Comparison of ENCODE assay signal across 8 mouse cellular contexts in the genomic region with DNA sequence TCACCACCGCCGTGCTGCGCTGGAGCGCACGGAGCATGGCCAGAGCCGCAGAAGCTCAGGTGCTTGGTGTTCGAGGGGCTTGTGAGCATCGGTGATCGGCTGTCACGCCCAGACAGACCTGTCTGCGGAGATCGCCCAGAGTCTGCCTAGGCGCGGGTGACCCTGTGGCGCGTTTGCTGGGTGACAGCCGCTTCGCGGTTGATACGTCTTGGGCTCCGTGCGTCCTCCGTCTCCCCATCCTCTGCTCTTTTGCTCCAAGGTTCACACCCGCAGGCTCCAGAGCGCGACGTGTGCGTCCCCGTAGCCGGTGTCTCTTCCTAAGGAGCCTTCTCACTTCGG.
A peak's percentile ranks its signal among the peaks of the same experiment; 100 is the strongest.
DNase-seq lines count a peak whose midpoint lies in the region; ATAC-seq and TF ChIP-seq lines count a peak whose summit lies in the region.

No protein-coding gene starts in this region.

- intact Hi-C loops in gastrocnemius, postnatal 14 days (cut with DNase I; ENCODE audit: low total_unique reads): loop anchor here (10.0 kb wide), 1 partner anchor 111 kb away; no protein-coding TSS in a partner anchor

- TF ChIP-seq CTCF in cerebellum, adult 2 months (IDR thresholded peaks at IDR 0.05; ENCODE audit: borderline replicate concordance, insufficient read depth, low read depth, low read length): no peak

- peak overlapping the region; percentile 96 for H3K4me3 ChIP-seq in cerebellum, adult 2 months (replicated peaks; ENCODE audit: insufficient read depth, low read depth, low read length)
- peak overlapping the region; percentile 49 for H3K4me3 ChIP-seq in neural tube, embryonic 11.5 days (ENCODE audit: low read depth, low read length)
- H3K4me3 ChIP-seq in liver, embryonic 11.5 days (ENCODE audit: low read depth, low read length): peak overlapping the region; percentile 60
- H3K4me3 ChIP-seq in stomach, embryonic 16.5 days (replicated peaks; ENCODE audit: low read length): peak overlapping the region; percentile 51

- no peaks in the 10 kb centered on the region for H3K27me3 ChIP-seq in cerebellum, adult 2 months (ENCODE audit: control insufficient read depth, insufficient read depth, low read length)
- H3K27me3 ChIP-seq in neural tube, embryonic 11.5 days (ENCODE audit: control insufficient read depth, insufficient read depth, low read length): peaks cover 21% of the 10 kb centered on the region
- H3K27me3 ChIP-seq in liver, embryonic 11.5 days (replicated peaks; ENCODE audit: control insufficient read depth, insufficient read depth, low read length): peaks cover 51% of the 10 kb centered on the region
- peaks cover 7% of the 10 kb centered on the region; the same call in 1 of the 2 replicates for H3K27me3 ChIP-seq in stomach, embryonic 16.5 days (ENCODE audit: control insufficient read depth, insufficient read depth, low read length)

- DNase-seq in cerebellum, adult 2 months: no peak
- no peak for DNase-seq in cerebellum, postnatal 36 days
- no peak for DNase-seq in neural tube, embryonic 11.5 days (ENCODE audit: low spot score)
- no peak for DNase-seq in neural tube, embryonic 10.5 days (ENCODE audit: extremely low spot score, low spot score)
- DNase-seq in liver, embryonic 11.5 days (ENCODE audit: low spot score): no peak
- DNase-seq in gastrocnemius, postnatal 14 days: no peak
- no peak for DNase-seq in testis, postnatal 14 days (ENCODE audit: low spot score)

- H3K4me2 ChIP-seq in neural tube, embryonic 11.5 days (ENCODE audit: low read depth): peak overlapping the region; percentile 97
- H3K4me2 ChIP-seq in liver, embryonic 11.5 days: peak overlapping the region; percentile 99
- H3K4me2 ChIP-seq in stomach, embryonic 16.5 days (ENCODE audit: low read depth, low read length): peak overlapping the region; percentile 99

- no peaks in the 10 kb centered on the region for H3K9me3 ChIP-seq in neural tube, embryonic 11.5 days (ENCODE audit: control insufficient read depth, low read length)
- no peaks in the 10 kb centered on the region for H3K9me3 ChIP-seq in liver, embryonic 11.5 days (ENCODE audit: control insufficient read depth, low read length)
- H3K9me3 ChIP-seq in stomach, embryonic 16.5 days (replicated peaks; ENCODE audit: control insufficient read depth, low read length): no peaks in the 10 kb centered on the region

- WGBS in cerebellum, adult 2 months: under 1% methylated on average over 31 of the region's 31 CpGs
- under 1% methylated on average over 31 of the region's 31 CpGs for WGBS in neural tube, embryonic 11.5 days
- 2% methylated on average over 31 of the region's 31 CpGs for WGBS in liver, embryonic 11.5 days
- WGBS in stomach, embryonic 16.5 days: under 1% methylated on average over 31 of the region's 31 CpGs

- H3K27ac ChIP-seq in cerebellum, adult 2 months (ENCODE audit: insufficient read depth, low read length): peak overlapping the region; percentile 95
- no peak overlapping the region for H3K27ac ChIP-seq in neural tube, embryonic 11.5 days (ENCODE audit: low read depth, low read length)
- no peak overlapping the region for H3K27ac ChIP-seq in liver, embryonic 11.5 days (ENCODE audit: low read depth, low read length)
- H3K27ac ChIP-seq in stomach, embryonic 16.5 days (ENCODE audit: low read length): no peak overlapping the region; the same call in none of the 2 replicates

- peaks cover 19% of the 10 kb centered on the region for H3K4me1 ChIP-seq in cerebellum, adult 2 months (ENCODE audit: control insufficient read depth, insufficient read depth, low read length)
- H3K4me1 ChIP-seq in neural tube, embryonic 11.5 days (ENCODE audit: control insufficient read depth, insufficient read depth, low read length): peaks cover 14% of the 10 kb centered on the region
- H3K4me1 ChIP-seq in liver, embryonic 11.5 days (replicated peaks; ENCODE audit: control insufficient read depth, insufficient read depth, low read length): peaks cover 6% of the 10 kb centered on the region; the same call in 1 of the 2 replicates
- peaks cover 49% of the 10 kb centered on the region for H3K4me1 ChIP-seq in stomach, embryonic 16.5 days (ENCODE audit: control insufficient read depth, insufficient read depth, low read length)

- H3K36me3 ChIP-seq in neural tube, embryonic 11.5 days (ENCODE audit: control insufficient read depth, insufficient read depth, low read length): no peaks in the 10 kb centered on the region
- no peaks in the 10 kb centered on the region for H3K36me3 ChIP-seq in liver, embryonic 11.5 days (ENCODE audit: control insufficient read depth, insufficient read depth, low read length)
- H3K36me3 ChIP-seq in stomach, embryonic 16.5 days (ENCODE audit: control insufficient read depth, insufficient read depth, low read length): no peaks in the 10 kb centered on the region

- TF ChIP-seq POLR2A in cerebellum, adult 2 months (IDR thresholded peaks at IDR 0.05; ENCODE audit: borderline replicate concordance, insufficient read depth, low read length): no peak

- peak overlapping the region; percentile 47 for H3K9ac ChIP-seq in neural tube, embryonic 11.5 days (ENCODE audit: low read length)
- peak overlapping the region; percentile 48 for H3K9ac ChIP-seq in liver, embryonic 11.5 days (ENCODE audit: low read depth, low read length)
- peak overlapping the region; percentile 79 for H3K9ac ChIP-seq in stomach, embryonic 16.5 days (ENCODE audit: low read length)

- ATAC-seq in neural tube, embryonic 11.5 days (ENCODE audit: insufficient read depth, low FRiP score, low TSS enrichment): no peak
- ATAC-seq in liver, embryonic 11.5 days (replicated peaks; ENCODE audit: low FRiP score): peak; percentile 48
- ATAC-seq in stomach, embryonic 16.5 days (ENCODE audit: insufficient read depth, low FRiP score): no peak
